Mouse (Mus musculus): Measurements from ENCODE around the gene Irf2bp1. TPM values are rescaled to one million over a fixed set of nuclear protein-coding genes. Genes with fewer than 3 reads are reported as not detected.

The Irf2bp1 gene
- total RNA-seq (2022): 10 to 100 TPM; 47.6 to 49.2 (median 47.9) TPM

DNA sequence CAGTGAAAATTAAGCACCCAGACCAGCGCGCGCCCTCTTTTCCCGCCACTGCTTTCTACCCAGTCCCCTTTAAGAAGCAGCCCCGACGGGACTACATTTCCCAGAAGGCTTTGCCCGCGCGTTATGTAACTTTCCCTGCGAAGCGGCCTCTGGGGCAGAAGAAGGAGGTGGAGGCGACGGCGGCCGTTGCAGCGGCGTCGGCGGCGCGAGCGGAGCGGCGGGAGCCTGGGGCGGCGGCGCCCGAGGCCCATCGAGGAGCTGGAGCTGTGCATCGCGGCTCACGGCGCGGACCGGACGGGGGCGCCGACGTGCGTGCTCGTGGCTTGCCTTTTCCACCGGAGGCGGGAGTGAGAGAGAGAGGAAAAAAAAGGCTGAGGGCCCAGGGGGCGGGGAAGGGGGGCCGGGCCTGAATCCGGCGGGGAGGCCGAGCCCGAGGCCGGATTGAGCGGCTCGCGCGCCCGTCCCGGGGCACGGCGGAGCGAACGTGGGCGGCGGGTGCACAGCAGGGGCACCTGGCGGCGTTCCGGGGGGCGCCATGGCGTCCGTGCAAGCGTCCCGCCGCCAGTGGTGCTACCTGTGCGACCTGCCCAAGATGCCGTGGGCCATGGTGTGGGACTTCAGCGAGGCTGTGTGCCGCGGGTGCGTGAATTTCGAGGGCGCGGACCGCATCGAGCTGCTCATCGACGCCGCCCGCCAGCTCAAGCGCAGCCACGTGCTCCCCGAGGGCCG, at the start of gene Irf2bp1:
Gene Irf2bp1, plus strand, starts transcription at position 143 of the 729 bp plus-strand sequence.
- DNase-seq (ENCODE audit: low spot score in 2 of 2): peak; percentile 93 to 94

DNA sequence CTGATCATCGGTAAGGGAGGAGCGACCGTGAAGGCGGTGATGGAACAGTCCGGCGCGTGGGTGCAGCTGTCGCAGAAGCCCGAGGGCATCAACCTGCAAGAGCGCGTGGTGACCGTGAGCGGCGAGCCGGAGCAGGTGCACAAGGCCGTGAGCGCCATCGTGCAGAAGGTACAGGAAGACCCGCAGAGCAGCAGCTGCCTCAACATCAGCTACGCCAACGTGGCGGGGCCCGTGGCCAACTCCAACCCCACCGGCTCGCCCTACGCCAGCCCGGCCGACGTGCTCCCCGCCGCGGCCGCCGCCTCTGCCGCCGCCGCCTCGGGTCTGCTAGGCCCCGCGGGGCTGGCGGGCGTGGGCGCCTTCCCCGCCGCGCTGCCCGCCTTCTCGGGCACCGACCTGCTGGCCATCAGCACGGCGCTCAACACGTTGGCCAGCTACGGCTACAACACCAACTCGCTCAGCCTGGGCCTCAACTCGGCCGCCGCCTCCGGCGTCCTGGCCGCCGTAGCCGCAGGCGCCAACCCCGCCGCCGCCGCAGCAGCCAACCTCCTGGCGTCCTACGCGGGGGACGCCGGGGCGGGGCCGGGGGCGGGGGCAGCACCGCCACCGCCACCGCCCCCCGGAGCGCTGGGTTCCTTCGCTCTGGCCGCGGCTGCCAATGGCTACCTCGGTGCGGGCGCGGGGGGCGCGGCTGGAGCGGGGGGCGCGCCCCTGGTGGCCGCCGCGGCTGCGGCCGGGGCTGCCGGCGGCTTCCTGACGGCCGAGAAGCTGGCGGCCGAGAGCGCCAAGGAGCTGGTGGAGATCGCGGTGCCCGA, 46.1 kb upstream of the Irf2bp1 start:
- DNase-seq (ENCODE audit: low spot score in 2 of 2): peak in 1 of 2 experiments; percentile 49

- DNase-seq (ENCODE audit: low spot score in 2 of 2): no peak
Measured at GRCm38 (mm10) chr7:18958384-18958766, 45.5 kb upstream of the Irf2bp1 start.

GRCm38 (mm10) chr7:18959446-18959845, 44.4 kb upstream of the Irf2bp1 start:
- DNase-seq (ENCODE audit: low spot score in 2 of 2): no peak

DNA sequence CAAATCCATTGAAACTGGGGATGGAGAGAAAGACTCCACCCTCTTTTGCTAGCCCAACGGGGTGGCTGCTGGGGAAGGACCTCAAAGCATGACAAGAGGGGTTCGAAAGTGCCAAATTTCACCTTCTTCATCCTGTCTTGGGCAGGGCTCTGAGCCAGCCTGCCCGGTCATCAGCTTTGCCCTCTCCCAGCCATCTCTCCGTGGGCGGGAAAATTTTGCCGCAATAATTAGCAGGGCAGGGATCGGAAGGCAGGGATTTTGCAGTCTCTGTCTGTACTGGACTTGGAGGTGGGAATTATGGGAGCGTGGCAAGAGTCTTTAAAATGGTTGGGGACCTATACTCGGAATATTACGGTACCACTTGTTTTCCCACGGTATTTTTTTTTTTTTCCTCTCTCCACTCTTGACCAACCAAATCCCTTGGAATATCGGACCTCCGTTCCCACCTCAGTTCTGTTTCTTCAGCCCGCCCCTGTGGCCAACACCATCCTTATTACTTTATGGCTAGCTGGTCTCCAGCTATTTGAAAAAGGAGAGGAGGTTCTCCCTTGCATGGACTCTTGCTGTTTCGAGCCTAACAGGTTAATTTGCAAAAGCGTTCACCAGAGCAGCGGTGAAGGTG, 41.6 kb upstream of the Irf2bp1 start:
- DNase-seq (ENCODE audit: low spot score in 2 of 2): no peak

GRCm38 (mm10) chr7:18962795-18963194, 41.0 kb upstream of the Irf2bp1 start:
- DNase-seq (ENCODE audit: low spot score in 2 of 2): no peak

- no peak for DNase-seq (ENCODE audit: low spot score in 2 of 2)
Measured at GRCm38 (mm10) chr7:18963294-18963843, 40.5 kb upstream of the Irf2bp1 start.

- DNase-seq (ENCODE audit: low spot score in 2 of 2): no peak
Measured at GRCm38 (mm10) chr7:18965312-18965711, 38.5 kb upstream of the Irf2bp1 start.

DNA sequence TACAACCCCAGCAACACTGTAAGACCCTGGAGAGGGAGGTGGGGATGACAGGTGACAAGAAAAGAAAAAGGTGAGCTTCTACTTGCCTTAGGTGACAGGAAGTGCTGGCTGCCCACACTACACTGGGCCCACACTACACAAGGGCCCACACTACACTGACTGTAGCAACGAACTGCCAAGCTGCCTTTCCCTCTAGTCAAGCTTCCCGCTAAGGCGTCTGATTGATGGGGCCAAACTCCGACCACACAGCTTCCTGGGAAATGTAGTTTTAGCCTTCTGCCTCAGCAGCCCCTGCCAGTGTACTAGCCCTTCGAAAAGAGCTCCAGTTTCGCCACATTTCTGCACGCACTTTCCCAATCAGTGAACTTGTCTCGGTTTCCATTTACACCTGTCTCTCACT, 36.2 kb upstream of the Irf2bp1 start:
- DNase-seq (ENCODE audit: low spot score in 2 of 2): no peak

GRCm38 (mm10) chr7:18970956-18971355, 32.9 kb upstream of the Irf2bp1 start:
- no peak for DNase-seq (ENCODE audit: low spot score in 2 of 2)

DNA sequence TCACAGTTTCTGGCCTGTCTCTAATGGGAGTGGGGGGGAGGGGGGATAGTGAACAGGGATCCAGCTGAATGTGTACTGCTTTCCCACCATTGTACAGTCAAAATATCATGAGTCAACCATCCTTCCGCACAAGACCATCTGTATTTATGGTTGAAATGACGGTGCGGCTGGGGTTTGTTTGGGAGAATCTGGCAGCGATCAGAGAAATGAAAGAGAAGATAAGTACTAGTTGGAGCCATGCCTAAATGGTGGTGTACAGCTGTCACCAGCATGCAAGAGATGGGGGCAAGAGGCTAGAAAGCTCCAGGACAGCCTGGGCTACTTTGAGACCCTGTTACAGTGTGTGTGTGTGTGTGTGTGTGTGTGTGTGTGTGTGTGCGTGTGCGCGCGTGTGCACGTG, 25.5 kb upstream of the Irf2bp1 start:
- DNase-seq (ENCODE audit: low spot score in 2 of 2): peak; percentile 72 to 79

- DNase-seq (ENCODE audit: low spot score in 2 of 2): no peak
Measured at GRCm38 (mm10) chr7:18986503-18986902, 17.3 kb upstream of the Irf2bp1 start.

DNA sequence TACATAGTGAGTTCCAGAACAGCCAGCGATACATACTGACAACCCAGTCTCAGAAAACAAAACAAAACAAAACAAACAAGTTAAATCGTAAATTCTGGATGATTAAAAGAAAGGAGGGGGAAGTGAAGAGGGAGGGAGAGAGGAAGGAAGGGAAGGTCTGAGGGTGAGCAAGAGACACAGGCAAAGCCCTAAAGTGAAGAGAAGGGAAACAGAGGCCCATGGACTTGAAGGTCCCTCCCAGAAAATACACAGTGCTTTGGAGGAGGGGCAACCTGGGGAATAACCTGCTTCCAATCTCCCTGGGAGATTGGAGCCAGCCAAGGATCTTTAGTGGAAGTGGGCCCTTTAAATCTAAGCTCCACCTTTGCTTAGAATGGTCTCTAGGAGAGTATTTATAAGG, 16.7 kb upstream of the Irf2bp1 start, which contains the start of gene Nanos2:
Gene Nanos2, plus strand, starts transcription at position 301 of the 400 bp plus-strand sequence.
- DNase-seq (ENCODE audit: low spot score in 2 of 2): no peak

- DNase-seq (ENCODE audit: low spot score in 2 of 2): no peak
Measured at GRCm38 (mm10) chr7:18987747-18988146, 16.1 kb upstream of the Irf2bp1 start.

GRCm38 (mm10) chr7:18988780-18989179, 15.1 kb upstream of the Irf2bp1 start:
- no peak for DNase-seq (ENCODE audit: low spot score in 2 of 2)

DNA sequence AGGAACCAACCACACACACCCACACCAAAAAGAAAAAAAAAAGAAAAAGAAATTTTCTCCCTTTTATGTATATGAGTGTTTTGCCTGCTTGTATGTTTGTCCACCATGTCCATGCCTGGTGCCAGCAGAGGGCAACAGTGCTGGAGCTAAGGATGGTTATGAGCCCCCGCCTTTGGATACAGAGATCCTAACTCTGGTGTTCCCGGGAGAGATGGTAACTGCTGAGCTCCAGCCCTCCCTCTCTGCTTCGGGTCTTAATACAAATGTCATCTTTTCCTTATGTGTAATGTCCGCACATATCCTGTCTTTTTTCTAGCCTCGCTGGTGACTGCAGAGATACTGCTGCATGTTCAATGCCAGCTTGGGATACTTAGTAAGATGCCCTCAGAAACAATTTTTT, 13.8 kb upstream of the Irf2bp1 start:
- DNase-seq (ENCODE audit: low spot score in 2 of 2): no peak

DNA sequence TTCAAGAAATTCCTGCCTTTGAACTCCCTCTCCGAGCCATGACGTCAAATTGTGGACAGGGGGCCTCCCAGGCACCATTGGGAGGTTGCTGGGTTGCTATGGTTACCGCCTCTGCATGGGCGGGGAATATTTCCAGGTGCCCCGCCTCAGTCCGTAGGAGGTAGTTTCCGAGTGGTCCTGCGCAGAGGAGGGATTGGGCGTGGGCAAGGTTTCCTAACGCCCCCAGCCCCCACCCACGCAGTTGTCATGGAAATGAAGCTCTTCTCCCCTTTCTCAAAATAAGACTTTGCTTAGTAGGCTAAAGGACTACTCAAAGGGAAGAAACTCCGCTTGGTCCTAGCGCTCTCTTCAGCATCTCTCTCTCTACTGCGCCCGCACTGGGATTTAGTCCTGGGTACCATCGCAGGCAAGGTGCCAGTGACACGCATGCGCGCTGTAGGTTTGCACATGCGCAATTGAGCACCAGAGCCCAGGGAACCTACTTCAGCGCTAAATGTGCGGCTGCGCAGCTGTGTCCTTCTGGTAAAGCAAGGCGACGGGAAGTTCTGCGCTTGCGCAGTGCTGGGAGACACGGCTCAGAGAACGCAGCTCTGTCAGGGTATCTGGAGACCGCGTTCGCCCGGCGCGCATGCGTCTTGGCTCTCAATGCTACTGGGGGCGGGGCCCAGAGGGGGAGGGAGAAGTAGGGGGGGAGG, 13.1 kb upstream of the Irf2bp1 start, which contains the start of gene Mypop:
Gene Mypop, plus strand, starts transcription at position 645 of the 695 bp plus-strand sequence.
- DNase-seq (ENCODE audit: low spot score in 2 of 2): peak; percentile 100

DNA sequence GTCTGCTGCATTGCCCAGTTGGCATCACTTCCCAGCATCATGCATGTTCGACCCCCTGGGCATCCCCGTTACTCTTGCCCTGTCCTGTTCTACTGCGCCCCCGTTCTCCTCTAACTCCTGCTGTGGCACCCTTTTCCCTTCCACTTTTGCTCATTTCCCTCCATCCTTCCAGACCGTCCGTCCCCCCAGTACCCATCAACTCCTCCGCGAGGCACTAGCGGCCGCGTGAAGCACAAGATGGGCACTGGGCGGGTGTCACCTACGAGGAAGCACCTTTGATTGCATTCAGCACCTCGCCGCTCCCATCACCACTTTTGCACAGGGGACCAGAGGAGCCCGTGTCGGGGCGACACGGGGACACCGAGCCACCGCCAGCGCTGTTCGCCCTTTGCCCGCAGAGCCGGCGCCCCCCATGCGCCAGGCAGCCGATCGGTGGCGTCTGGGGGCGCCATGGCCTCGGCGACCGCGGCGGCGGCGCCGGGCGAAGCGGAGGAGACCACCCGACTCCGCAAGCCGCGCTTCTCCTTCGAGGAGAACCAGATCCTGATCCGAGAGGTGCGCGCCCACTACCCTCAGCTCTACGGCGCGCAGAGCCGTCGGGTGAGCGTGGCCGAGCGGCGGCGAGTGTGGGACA, 12.1 kb upstream of the Irf2bp1 start:
- no peak for DNase-seq (ENCODE audit: low spot score in 2 of 2)

- no peak for DNase-seq (ENCODE audit: low spot score in 2 of 2)
Measured at GRCm38 (mm10) chr7:18992294-18992675, 11.6 kb upstream of the Irf2bp1 start.

DNA sequence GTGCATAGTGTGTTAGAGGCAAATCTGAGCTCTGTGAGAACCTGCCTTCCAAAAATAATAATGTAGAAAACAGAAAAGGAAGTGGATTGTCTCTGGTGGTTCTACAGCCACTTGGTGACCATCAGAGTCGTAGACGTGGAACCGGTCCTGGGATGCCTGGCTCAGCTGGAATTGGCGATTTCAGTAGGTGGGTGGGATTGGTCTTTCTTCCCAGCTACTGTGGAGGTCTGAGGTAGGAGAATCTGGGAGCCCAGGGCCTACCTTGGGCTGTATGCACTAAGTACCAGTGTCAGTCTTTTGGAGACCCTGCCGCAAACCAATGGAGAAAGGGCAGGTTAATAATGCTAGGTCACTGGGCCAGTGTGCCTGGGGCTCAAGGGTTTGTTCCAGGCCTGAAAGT, 10.8 kb upstream of the Irf2bp1 start:
- DNase-seq (ENCODE audit: low spot score in 2 of 2): no peak

DNA sequence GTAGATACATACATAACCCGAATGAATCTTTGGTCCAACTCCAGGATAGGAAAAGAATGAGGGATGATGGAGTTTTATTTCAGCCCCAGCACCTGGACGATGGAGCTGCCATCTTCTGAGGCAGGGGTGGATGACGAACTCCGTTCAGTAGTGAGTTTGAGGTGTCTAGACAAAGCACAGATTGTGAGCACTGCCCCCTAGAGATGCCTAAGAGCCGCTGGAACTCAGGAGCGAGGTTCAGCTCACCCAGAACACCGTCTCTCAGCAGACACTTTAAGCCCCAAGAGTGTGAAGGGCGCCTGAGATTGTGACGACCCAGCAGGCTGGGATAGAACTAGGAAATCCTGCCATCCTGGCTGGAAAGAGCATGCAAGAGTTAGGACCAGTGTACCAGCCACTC, 5.0 kb upstream of the Irf2bp1 start:
- DNase-seq (ENCODE audit: low spot score in 2 of 2): no peak
